In genomic region chr9:52251455-52251854, GRCm38 (mm10) we compare ENCODE assay signal across 25 mouse cellular contexts.
"Had no signal": no experiment of that assay in that cellular context is flagged by ENCODE, and none has a peak within 500 bp of the region (broad histone marks: within the 10 kb centered on the region; RNA-seq: fewer than 3 reads in every experiment).

No protein-coding gene starts in this region.

- H3K4me2 ChIP-seq: heart, embryonic 12.5 days; hindbrain, embryonic 13.5 days; hindbrain, embryonic 15.5 days; intestine, embryonic 15.5 days; limb, embryonic 12.5 days; liver, embryonic 11.5 days; liver, embryonic 13.5 days; liver, embryonic 15.5 days had no signal

- H3K36me3 ChIP-seq: heart, embryonic 10.5 days; heart, embryonic 12.5 days; hindbrain, embryonic 13.5 days; hindbrain, embryonic 15.5 days; intestine, embryonic 15.5 days; limb, embryonic 10.5 days; limb, embryonic 12.5 days; liver, embryonic 13.5 days; liver, embryonic 15.5 days had no signal

- H3K27me3 ChIP-seq: heart, embryonic 12.5 days; hindbrain, embryonic 13.5 days; hindbrain, embryonic 15.5 days; intestine, embryonic 15.5 days; limb, embryonic 12.5 days; liver, embryonic 13.5 days; liver, embryonic 15.5 days had no signal

- H3K4me1 ChIP-seq: heart, embryonic 10.5 days; heart, embryonic 12.5 days; hindbrain, embryonic 15.5 days; intestine, embryonic 15.5 days; limb, embryonic 10.5 days; limb, embryonic 12.5 days; liver, embryonic 13.5 days; liver, embryonic 15.5 days had no signal

- H3K9me3 ChIP-seq: heart, embryonic 10.5 days; heart, embryonic 12.5 days; hindbrain, embryonic 13.5 days; hindbrain, embryonic 15.5 days; intestine, embryonic 15.5 days; limb, embryonic 10.5 days; limb, embryonic 12.5 days; liver, embryonic 13.5 days; liver, embryonic 15.5 days had no signal

- H3K9ac ChIP-seq: heart, embryonic 12.5 days; hindbrain, embryonic 13.5 days; hindbrain, embryonic 15.5 days; intestine, embryonic 15.5 days; limb, embryonic 12.5 days; liver, embryonic 13.5 days; liver, embryonic 15.5 days had no signal

- DNase-seq: gastrocnemius, postnatal 14 days; gastrocnemius, postnatal 36 days; heart, adult 18-20 months; heart, postnatal 10 days; heart, postnatal 36 days; kidney, adult 18-20 months; kidney, adult 8-10 months; kidney, postnatal 10 days; kidney, postnatal 25 days; kidney, postnatal 4 days; liver; liver, embryonic 13.5 days had no signal

- H3K27ac ChIP-seq: heart, embryonic 10.5 days; hindbrain, embryonic 13.5 days; hindbrain, embryonic 15.5 days; intestine, embryonic 15.5 days; layer of hippocampus, adult 2 months; left cerebral cortex, adult 2 months; limb, embryonic 10.5 days; limb, embryonic 12.5 days; liver, embryonic 13.5 days; liver, embryonic 15.5 days had no signal

- H3K4me3 ChIP-seq: heart, embryonic 10.5 days; heart, embryonic 12.5 days; hindbrain, embryonic 13.5 days; hindbrain, embryonic 15.5 days; intestine, embryonic 15.5 days; layer of hippocampus, adult 2 months; left cerebral cortex, adult 2 months; limb, embryonic 10.5 days; limb, embryonic 12.5 days; liver, embryonic 13.5 days; liver, embryonic 15.5 days had no signal

- ATAC-seq: inflammation-experienced regulatory T-cells, adult 6 months; intestine, embryonic 15.5 days; intestine, postnatal 0 days had no signal
